Mouse (Mus musculus): ENCODE measurements around the gene Gsg1. TPM values are rescaled to one million over a fixed set of nuclear protein-coding genes. Genes with fewer than 3 reads are reported as not detected.

The Gsg1 gene
- 0.27 and 0.44 TPM in 2 replicates for polyA plus RNA-seq (2012; rRNA removed)

DNA sequence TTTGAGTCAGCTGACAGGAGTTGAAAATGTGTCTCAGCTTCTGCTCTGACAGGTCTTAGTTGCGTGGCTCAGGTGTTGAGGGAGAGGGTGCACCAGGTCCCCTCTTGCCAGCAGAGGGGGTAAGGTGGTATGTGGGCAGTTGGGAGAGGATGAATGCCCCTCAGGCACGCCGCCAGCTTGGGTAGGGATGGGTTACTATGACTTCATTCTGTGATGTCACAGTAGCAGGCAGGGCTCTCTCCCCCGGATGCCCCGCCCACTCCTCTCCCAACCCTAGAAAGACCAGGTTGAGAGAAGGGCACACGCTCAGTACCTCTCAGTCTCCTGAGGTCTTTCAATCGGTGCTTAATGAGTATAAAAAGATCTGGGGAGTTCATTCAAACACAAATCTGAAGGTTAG, at the start of gene Gsg1:
Gene Gsg1, minus strand, starts transcription at position 199 of the 400 bp plus-strand sequence.
- no peak for DNase-seq (ENCODE audit: low read depth)

DNA sequence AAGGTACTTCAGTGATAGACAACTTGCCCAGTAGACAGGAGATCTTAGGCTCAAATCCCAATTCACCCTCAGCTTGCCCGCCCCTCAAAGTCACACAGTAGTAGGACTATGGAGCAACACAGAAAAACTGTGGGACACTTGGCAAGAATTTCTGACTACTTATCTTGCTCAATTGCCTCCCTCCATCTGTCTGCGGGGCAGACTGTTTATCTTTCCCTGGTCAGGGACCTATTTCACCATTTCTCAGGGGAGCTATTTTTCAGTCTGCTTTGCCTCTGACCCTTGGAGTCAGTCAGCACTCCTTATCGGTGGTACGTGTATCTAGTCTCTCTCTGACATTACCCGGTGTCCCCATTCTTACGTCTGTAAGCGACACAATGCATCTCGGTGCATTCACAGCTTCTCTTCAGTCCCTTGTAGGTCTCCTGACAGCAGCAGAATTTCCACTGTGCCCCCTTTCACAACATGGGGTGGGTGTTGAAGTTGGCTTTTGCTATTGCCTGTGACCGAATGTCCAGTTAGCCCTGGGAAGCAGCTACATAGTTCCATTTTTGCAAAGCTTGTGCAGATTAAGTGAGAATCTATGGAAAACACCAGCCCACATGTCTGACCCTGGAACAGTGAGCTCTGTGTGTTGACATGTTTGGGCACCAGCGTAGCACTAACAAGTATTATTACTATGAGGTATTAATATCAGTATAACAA, 48.4 kb upstream of the Gsg1 start:
- TF ChIP-seq CTCF (IDR thresholded peaks at IDR 0.05; ENCODE audit: borderline replicate concordance, extremely low read depth, insufficient read depth, insufficient read length): no peak
- no peak for TF ChIP-seq POLR2A (IDR thresholded peaks at IDR 0.05; ENCODE audit: borderline replicate concordance, extremely low read depth, insufficient read depth, insufficient read length, poor library complexity, severe bottlenecking)
- no peak for DNase-seq (ENCODE audit: low read depth)

More for the DNA sequence above, at the start of gene Gsg1:
- no peak for TF ChIP-seq CTCF (IDR thresholded peaks at IDR 0.05; ENCODE audit: borderline replicate concordance, extremely low read depth, insufficient read depth, insufficient read length)
- TF ChIP-seq POLR2A (IDR thresholded peaks at IDR 0.05; ENCODE audit: borderline replicate concordance, extremely low read depth, insufficient read depth, insufficient read length, poor library complexity, severe bottlenecking): no peak

GRCm38 (mm10) chr6:135300469-135300868, 46.3 kb upstream of the Gsg1 start:
- no peak for TF ChIP-seq CTCF (IDR thresholded peaks at IDR 0.05; ENCODE audit: borderline replicate concordance, extremely low read depth, insufficient read depth, insufficient read length)
- no peak for TF ChIP-seq POLR2A (IDR thresholded peaks at IDR 0.05; ENCODE audit: borderline replicate concordance, extremely low read depth, insufficient read depth, insufficient read length, poor library complexity, severe bottlenecking)
- no peak for DNase-seq (ENCODE audit: low read depth)

DNA sequence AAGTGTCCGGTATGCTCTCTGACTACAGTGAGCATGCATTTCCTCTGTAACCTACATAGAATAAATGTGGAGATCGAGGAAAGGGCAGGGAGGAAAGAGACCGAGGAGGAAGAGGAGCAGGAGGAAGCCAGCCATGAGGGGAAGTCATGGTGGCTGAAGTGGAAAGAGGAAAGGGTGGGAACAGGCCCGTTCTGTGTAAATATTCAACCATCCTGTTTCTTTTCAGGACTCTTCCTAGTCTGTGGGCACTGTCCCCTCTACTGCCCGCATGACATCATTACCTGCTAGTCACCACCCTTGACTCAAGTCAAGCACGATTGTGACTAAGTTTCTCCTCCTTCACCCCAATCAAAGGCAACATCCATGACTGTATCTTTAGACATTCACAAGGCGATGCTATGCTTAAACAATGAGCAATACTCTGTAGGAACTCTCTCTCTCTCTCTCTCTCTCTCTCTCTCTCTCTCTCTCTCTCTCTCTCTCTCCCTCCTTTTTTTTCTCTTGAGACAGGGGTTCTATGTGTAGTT, 44.9 kb upstream of the Gsg1 start:
- no peak for TF ChIP-seq CTCF (IDR thresholded peaks at IDR 0.05; ENCODE audit: borderline replicate concordance, extremely low read depth, insufficient read depth, insufficient read length)
- no peak for TF ChIP-seq POLR2A (IDR thresholded peaks at IDR 0.05; ENCODE audit: borderline replicate concordance, extremely low read depth, insufficient read depth, insufficient read length, poor library complexity, severe bottlenecking)
- no peak for DNase-seq (ENCODE audit: low read depth)

- TF ChIP-seq POLR2A (IDR thresholded peaks at IDR 0.05; ENCODE audit: borderline replicate concordance, extremely low read depth, insufficient read depth, insufficient read length, poor library complexity, severe bottlenecking) (no peak), CTCF (IDR thresholded peaks at IDR 0.05; ENCODE audit: borderline replicate concordance, extremely low read depth, insufficient read depth, insufficient read length) (no peak)
- no peak for DNase-seq (ENCODE audit: low read depth)
Observed at GRCm38 (mm10) chr6:135297570-135297969, 43.4 kb upstream of the Gsg1 start.

GRCm38 (mm10) chr6:135296267-135296666, 42.1 kb upstream of the Gsg1 start:
- TF ChIP-seq POLR2A (IDR thresholded peaks at IDR 0.05; ENCODE audit: borderline replicate concordance, extremely low read depth, insufficient read depth, insufficient read length, poor library complexity, severe bottlenecking): no peak
- no peak for TF ChIP-seq CTCF (IDR thresholded peaks at IDR 0.05; ENCODE audit: borderline replicate concordance, extremely low read depth, insufficient read depth, insufficient read length)
- no peak for DNase-seq (ENCODE audit: low read depth)

DNA sequence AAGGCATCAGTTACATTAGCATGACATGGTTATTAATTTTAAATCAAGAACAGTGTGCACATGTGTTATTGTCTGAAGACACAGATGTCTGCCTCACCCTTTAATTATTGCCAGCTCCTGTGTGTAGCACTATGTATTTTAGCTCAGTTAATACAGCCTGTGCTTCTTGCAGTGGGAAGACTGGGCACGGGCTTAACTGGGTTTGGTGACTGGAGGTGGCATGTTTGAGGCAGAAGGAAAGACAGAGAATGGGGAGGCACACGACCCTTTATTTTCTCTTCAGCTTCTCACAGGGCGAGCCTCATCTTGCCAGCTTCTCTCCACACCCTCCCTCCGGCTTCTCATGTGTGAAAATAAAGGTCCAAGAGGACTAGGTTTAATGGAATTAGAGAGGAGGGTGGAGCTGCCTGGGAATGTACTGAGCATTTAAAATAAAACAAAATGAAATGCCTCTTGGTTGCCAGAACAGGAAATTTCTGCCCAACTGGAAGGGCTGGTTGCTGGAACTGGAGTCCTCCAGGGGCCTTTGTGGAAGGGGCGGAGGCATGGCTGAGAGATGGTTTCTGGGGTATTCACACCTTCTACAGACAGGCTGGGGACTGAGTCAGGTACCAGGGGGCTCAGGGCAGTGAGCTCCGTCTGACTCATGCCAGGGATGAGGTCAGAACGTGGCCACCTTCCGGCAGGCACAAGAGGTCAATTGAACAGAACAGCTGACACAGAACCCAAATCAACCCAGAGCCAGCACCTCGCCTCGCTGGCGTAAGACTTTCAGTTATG, 41.1 kb upstream of the Gsg1 start:
- peak; percentile 12 for DNase-seq (ENCODE audit: low read depth)
- TF ChIP-seq POLR2A (IDR thresholded peaks at IDR 0.05; ENCODE audit: borderline replicate concordance, extremely low read depth, insufficient read depth, insufficient read length, poor library complexity, severe bottlenecking) (no peak), CTCF (IDR thresholded peaks at IDR 0.05; ENCODE audit: borderline replicate concordance, extremely low read depth, insufficient read depth, insufficient read length) (no peak)

DNA sequence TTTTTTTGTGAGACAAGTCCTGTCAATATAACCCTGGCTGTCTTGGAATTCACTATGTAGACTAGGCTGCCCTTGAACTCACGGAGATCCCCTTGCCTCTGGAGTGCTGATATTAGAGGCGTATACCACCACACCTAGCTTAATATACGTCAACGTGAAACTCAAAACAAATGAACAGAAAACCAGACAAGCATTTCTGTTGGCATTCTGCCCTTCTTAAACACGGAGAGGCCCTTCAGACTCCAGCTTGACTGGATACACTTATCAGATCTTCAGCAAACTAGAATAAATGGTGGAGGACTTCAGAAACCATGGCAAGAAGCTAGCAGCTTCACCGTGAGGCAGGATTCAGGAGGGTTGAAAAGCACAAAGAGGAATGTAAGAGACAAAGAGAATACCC, 40.0 kb upstream of the Gsg1 start:
- DNase-seq (ENCODE audit: low read depth): no peak
- TF ChIP-seq CTCF (IDR thresholded peaks at IDR 0.05; ENCODE audit: borderline replicate concordance, extremely low read depth, insufficient read depth, insufficient read length) (no peak), POLR2A (IDR thresholded peaks at IDR 0.05; ENCODE audit: borderline replicate concordance, extremely low read depth, insufficient read depth, insufficient read length, poor library complexity, severe bottlenecking) (no peak)

DNA sequence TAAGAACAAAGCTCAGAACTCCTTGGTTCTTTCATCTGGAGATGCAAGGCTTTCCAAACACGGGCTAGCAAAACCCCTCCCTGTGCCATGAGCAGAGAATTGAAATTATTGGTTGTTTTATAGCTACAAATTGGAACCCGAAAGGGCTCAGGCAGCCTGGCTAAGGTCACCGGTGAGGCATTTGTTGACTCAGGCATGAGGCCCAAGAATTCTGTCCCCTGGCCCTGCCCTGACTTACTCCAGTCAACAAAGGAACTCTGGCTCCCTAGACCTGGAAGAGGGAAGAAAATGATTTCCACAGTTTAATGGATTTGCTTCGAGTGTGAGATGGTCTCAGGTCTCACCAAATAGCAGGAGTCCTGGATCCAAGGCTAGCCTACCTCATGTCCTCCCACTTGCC, 38.2 kb upstream of the Gsg1 start:
- TF ChIP-seq CTCF (IDR thresholded peaks at IDR 0.05; ENCODE audit: borderline replicate concordance, extremely low read depth, insufficient read depth, insufficient read length) (no peak), POLR2A (IDR thresholded peaks at IDR 0.05; ENCODE audit: borderline replicate concordance, extremely low read depth, insufficient read depth, insufficient read length, poor library complexity, severe bottlenecking) (no peak)
- no peak for DNase-seq (ENCODE audit: low read depth)

DNA sequence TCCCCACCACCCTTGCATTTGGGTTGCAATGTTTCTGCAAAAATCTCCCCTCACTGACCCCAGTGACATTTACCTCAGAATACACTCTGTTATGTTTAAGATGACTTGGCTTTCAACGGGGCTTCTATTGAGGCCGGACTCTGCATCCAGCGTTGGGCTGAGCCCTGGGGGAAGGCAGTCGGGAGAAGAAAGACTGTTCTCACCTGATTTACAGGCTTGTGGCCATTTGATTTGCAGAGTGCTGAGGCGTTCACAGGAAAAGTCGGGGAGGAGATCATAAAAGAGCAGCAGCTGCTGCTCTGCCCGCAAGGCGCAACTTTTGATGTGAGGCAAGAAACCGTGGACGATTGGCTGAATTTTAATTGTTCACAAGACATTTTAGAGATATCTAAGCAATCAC, 25.7 kb upstream of the Gsg1 start:
- DNase-seq (ENCODE audit: low read depth): peak; percentile 20
- TF ChIP-seq CTCF (IDR thresholded peaks at IDR 0.05; ENCODE audit: borderline replicate concordance, extremely low read depth, insufficient read depth, insufficient read length) (no peak), POLR2A (IDR thresholded peaks at IDR 0.05; ENCODE audit: borderline replicate concordance, extremely low read depth, insufficient read depth, insufficient read length, poor library complexity, severe bottlenecking) (no peak)

DNA sequence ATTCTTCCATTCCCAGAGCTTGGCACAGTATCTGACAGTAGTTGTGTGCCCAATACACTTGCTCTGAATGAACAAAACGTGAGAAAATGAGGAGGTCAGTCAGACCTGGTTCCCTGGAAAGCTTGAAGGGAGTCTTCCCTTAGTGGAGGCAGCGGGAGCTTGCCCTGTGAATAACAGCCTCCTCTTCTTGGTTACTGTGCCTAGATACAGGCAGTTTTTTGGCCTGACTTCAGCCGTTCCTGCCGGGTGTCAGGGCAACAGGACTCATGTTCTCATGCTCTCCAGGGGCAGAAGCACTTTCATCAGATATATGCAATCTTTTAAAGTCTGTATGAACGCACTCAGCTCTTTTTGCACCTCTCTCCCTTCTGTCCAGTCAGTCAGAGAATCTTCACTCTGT, 25.1 kb upstream of the Gsg1 start:
- TF ChIP-seq POLR2A (IDR thresholded peaks at IDR 0.05; ENCODE audit: borderline replicate concordance, extremely low read depth, insufficient read depth, insufficient read length, poor library complexity, severe bottlenecking): no peak
- no peak for TF ChIP-seq CTCF (IDR thresholded peaks at IDR 0.05; ENCODE audit: borderline replicate concordance, extremely low read depth, insufficient read depth, insufficient read length)
- peak; percentile 44 for DNase-seq (ENCODE audit: low read depth)

All from brain, embryonic 14.5 days (tissue).